17 mouse cellular contexts compared by ENCODE assay signal in the genomic region with DNA sequence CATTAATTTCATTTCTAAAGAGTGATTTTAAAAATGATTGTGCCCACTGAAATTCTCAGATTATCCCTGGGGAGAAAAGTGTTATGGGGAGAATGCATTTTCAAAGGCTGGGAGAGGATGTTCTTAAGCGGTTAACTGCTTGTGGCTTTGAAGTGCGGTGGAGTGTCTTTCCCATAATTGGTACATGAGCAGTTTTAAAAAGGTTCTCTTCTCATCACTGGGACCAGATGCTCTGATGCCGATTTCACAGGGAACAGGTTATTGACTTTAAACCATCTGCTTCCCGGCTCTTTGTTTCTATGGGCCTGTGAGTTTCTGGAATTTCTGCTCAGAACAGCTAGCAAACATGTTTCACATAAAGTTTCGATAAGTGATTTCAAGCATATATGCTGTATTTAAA. TPM values are rescaled to one million over a fixed set of nuclear protein-coding genes. Genes with fewer than 3 reads are reported as not detected.
"Had no signal": no experiment of that assay in that cellular context is flagged by ENCODE, and none has a peak within 500 bp of the region (broad histone marks: within the 10 kb centered on the region; RNA-seq: fewer than 3 reads in every experiment).

No protein-coding gene starts in this region.

- H3K4me2 ChIP-seq: limb, embryonic 15.5 days; liver, embryonic 12.5 days; lung, embryonic 14.5 days; midbrain, embryonic 12.5 days; neural tube, embryonic 13.5 days had no signal

- H3K27me3 ChIP-seq: limb, embryonic 15.5 days; liver, embryonic 12.5 days; megakaryocyte, embryonic 14.5 days; midbrain, embryonic 12.5 days; neural tube, embryonic 13.5 days had no signal

- H3K4me1 ChIP-seq: limb, embryonic 15.5 days; liver, embryonic 12.5 days; megakaryocyte, embryonic 14.5 days; midbrain, embryonic 12.5 days; neural tube, embryonic 13.5 days had no signal

- H3K9me3 ChIP-seq: limb, embryonic 15.5 days; liver, embryonic 12.5 days; megakaryocyte, embryonic 14.5 days; midbrain, embryonic 12.5 days; neural tube, embryonic 13.5 days had no signal

- H3K4me3 ChIP-seq: limb, embryonic 15.5 days; liver, embryonic 12.5 days; megakaryocyte, embryonic 14.5 days; midbrain, embryonic 12.5 days; neural tube, embryonic 13.5 days had no signal

- H3K36me3 ChIP-seq: limb, embryonic 15.5 days; liver, embryonic 12.5 days; midbrain, embryonic 12.5 days; neural tube, embryonic 13.5 days had no signal

- DNase-seq: kidney, adult 18-20 months; kidney, postnatal 10 days; kidney, postnatal 4 days; lung, embryonic 14.5 days; lung, postnatal 10 days; retina, postnatal 1 day; right cerebral cortex, postnatal 25 days; thymus, postnatal 4 days had no signal

- H3K9ac ChIP-seq: limb, embryonic 15.5 days; liver, embryonic 12.5 days; lung, embryonic 14.5 days; midbrain, embryonic 12.5 days; neural tube, embryonic 13.5 days had no signal

- ATAC-seq: liver, embryonic 12.5 days had no signal

- H3K27ac ChIP-seq: limb, embryonic 15.5 days; liver, embryonic 12.5 days; macrophage; midbrain, embryonic 12.5 days; neural tube, embryonic 13.5 days had no signal

RNA-seq across cellular contexts. Expression of a gene that starts 23.2 kb away (rescaled TPM):
- total RNA-seq: monocyte, adult 5-6 weeks had no signal
- polyA plus RNA-seq: limb, embryonic 11.5 days; liver, embryonic 12.5 days; macrophage; small intestine, adult 2 months had no signal
